Mouse (Mus musculus): ENCODE measurements around the gene Ell.

The Ell gene

DNA sequence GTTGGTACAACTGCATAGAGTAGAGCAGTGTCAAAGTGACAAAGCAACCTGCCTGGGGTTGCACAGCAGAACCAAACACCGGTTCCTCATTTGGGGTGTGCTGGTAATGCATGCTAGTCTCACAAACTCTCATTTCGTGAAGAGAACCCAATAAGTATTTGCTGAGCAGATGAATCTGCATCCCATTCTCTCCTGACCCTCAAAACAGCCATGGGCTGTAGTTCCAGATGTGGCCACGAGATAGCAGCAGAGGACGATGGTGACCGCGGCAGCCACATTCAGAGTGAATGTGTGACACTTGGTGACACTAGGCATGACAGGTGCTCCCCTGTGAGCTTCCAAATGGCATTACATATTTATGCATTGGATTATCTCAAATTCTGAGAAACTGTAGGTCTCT is 72.6 kb downstream of the Ell start:
- peak; percentile 70 for DNase-seq (ENCODE audit: inconsistent ontology term)

DNA sequence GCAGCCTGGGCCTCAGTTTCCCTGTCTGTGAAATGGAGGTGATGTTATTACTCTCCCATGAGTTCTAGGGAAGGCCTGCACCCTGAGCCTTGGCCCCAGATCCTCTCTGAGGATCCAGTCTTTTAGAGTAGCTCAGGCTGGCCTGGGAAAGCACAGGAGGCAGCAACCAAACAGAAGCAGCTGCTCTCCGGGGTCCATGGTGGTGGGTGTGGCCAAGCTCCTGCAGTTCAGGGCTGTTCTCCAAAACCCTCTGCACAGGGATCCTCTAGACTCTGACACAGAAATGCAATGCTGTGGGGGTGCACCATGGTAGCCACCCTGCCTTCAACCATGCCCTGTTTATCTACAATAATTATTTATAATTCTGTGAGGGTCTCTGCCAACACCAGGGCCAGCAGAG is 74.5 kb downstream of the Ell start:
- no peak for DNase-seq (ENCODE audit: inconsistent ontology term)

DNA sequence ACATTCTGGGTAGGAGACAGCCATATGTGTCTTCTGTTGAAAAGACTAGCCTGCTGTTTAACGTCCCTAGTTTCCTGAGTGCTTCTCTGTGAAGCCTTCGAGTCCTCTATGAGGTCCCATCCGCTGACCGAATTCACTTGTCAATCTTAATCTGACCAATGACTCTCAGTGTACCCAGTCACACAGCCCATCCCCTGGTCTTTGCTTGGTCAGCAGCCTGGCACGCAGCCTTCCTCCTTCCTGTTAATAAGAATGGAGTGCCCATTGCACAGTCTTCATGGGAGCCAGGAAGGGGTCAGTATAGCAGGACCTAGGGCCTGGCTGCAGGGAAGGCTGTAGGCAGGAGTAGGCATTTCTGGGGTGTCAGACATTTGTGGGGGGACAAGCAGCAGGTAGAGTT is 75.2 kb downstream of the Ell start:
- no peak for DNase-seq (ENCODE audit: inconsistent ontology term)

DNA sequence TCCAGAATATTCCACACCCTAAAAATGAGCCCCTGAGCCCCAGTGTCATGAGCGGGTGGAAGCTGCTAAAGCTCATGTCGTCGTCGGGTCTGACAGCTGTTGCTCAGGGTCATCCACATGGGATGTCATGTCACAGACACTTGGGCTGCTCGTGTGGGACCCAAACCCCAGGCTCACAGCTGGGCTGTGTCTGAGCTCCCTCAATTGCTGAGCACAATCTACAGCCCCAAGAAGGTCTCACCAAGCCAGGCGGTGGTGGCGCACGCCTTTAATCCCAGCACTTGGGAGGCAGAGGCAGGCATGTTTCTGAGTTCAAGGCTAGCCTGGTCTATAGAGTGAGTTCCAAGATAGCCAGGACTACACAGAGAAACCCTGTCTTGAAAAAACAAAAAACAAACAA is 76.0 kb downstream of the Ell start:
- DNase-seq (ENCODE audit: inconsistent ontology term), result no peak

- no peak for DNase-seq (ENCODE audit: inconsistent ontology term)
Measured at GRCm38 (mm10) chr8:70615894-70616293, 76.6 kb downstream of the Ell start, which contains the start of gene Lrrc25. Gene Lrrc25 (plus strand): TSS chr8:70616155.

DNA sequence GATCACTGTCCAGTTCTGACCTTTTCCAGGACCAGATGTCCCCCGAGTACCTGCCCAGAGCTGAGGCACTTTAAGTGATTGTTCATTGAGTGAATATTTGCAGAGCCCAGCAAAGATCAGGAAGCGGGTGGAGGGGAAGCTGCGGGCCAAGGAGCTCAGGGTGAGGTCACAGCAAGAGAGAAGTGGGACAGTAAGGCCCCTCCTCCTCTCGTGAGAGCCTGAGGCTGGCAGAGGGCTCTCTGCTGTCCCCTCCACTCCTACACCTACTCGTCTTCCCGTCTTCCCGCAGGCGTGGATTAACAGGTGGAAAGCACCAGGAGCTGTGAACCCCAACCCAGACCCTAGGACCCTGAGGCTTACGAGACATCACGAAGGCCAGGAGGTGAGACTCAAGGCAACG is 77.4 kb downstream of the Ell start:
- no peak for DNase-seq (ENCODE audit: inconsistent ontology term)

- DNase-seq (ENCODE audit: inconsistent ontology term), result no peak
Measured at GRCm38 (mm10) chr8:70617985-70618384, 78.7 kb downstream of the Ell start.

GRCm38 (mm10) chr8:70618888-70619334 is 79.7 kb downstream of the Ell start:
- no peak for DNase-seq (ENCODE audit: inconsistent ontology term)

DNA sequence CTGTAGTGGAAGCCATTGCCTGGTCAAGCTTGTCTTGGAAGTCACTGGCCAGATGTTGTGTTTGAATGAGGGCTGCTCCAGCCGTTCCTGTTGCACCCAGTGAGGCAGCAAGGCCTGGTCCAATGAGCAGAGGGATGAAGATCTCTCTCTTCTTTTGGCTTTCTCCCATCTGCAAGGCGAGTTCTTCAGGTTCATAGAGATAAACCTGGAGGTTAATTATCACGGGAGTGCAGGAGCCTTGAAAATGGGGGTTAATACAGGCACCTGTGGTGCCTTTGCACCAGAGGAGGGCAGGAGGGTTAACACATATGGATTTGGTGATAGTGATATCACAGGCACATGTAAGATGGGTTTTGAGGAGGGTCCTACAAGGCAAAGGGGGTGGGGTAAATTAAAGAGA is 83.0 kb downstream of the Ell start:
- no peak for DNase-seq (ENCODE audit: inconsistent ontology term)

DNA sequence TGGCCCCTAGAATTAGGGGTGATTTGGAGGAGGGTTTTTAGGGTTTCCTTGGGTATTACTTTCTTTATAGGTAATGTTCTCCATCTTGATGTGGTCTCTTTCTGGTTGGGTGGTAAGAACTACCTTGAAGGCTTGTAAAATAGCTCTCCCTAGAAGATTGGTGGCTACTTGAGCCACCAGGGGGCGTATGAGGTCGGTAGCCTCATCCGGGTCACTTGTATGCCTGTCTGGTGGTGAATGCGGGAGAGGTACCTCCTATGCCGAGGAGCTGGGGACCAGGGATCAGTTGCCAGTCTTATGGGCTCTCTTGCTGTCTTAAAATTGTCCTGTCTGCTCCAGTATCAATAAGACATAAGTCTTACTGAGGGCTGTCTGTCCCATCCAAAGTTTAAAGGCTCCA is 85.8 kb downstream of the Ell start:
- no peak for DNase-seq (ENCODE audit: inconsistent ontology term)

DNA sequence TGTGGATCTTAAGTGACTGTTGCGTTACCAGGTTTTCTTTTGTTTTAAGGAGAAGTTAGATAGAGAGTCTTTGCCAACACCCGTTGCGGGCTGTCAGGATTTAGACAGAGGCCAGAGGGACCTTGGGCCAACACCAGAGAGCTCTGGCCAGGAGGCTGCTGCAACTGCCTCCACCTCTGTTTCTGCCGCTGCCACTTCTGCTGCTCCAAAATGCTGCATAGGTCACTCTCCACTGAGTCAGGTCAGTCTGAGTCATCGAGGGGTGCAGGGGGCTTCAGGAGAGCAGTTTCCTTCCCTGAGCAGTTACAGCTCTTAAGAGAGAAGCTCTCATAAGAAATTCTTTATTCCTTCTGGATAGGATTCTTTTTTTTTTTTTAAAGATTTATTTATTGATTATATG is 87.8 kb downstream of the Ell start:
- DNase-seq (ENCODE audit: inconsistent ontology term), result no peak

DNA sequence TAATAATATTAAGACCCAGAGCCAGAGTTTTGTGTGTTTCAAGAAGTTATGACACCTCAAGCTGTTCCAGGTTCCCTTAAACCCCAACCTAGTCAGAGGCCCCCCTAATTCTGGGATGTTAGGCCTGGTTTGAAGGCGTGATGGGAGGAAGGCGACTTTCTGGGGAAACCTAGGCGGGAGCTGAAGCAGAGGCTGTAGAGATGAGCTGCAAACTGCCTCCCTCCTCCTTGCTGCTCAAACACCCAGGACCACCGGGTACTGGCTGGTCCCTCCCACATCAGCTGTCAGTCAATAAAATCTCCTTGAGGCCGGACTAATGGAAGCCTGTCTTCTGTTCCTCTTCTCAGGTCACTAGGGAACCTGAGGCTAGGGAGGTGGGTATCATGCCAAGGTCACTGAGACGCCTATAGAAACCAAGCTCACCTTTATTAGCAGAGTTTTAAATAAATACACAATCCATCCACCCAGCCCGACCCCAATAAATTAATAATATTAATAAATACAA is 89.8 kb downstream of the Ell start:
- DNase-seq (ENCODE audit: inconsistent ontology term), result no peak

GRCm38 (mm10) chr8:70629574-70630531 is 90.6 kb downstream of the Ell start:
- DNase-seq (ENCODE audit: inconsistent ontology term), result peak; percentile 89

- peak; percentile 85 for DNase-seq (ENCODE audit: inconsistent ontology term)
Measured at GRCm38 (mm10) chr8:70630532-70631381, 91.5 kb downstream of the Ell start.

DNA sequence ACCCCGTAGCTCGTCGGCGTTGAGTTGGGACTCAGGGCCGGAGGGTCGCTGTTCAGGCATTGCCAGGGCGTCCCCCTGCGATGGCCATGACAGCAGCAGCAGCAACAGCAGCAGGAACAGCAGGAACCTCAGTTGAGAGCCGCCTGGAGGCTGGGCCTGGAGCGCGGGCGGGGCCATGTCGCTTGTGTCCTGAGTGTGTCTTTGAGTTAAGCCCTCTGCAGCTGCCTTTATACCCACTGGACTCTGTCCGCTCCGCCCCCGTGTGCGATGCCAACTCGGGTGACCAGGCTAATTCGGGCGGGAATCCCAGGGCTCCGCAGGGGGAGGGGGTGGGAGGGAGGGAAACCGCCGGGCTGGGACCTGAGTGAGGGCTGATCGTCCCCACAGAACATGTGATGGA is 92.2 kb downstream of the Ell start:
- peak; percentile 83 for DNase-seq (ENCODE audit: inconsistent ontology term)

DNA sequence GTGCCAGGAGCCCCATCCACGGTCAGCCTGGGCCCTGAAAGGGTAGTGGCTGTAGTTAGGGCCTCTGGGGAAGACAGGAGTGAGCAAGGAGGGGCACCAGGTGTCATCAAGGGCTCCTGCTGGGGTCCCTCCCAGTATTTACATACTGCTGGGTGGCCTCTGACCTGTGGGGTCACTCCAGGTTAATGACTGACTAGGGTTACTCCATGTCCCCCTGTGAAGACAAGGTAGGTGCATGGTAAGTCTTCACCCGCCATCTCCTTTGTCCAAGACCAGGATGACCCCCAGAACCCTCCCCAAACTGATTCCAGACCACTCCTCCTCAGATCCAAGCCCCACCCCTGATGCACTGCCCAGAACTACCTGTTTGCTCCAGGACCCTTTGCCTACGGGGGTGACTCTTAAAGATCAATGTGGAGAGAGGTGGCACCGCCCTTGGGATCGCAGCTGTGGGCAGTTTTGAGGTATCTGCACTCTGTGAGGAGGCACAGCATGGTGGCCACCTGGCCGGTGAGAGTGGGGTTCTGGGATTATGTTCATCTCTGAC is 93.2 kb downstream of the Ell start, which contains the start of gene Gdf15:
Gdf15 (minus strand) TSS at position 111 of the 547 bp plus-strand sequence.
- DNase-seq (ENCODE audit: inconsistent ontology term), result no peak

DNA sequence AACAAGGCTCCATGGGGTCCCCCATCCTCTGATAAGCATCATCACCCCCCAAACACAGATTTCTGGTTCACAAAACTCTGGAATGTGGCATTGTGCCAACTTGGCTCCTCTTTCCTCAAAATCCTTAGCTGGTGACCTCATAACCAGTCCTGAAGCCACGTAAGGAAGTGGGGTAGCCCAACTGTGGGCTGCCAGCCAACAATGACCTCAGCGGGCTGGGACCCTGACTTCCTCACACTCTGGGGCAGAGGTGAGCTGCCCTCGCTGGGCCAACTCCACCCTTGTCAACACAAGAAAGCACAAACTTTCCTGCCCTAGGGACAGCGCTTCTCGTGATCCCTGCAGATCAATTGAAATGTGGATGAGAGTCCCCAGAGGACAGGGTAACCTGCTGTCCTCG is 94.8 kb downstream of the Ell start:
- DNase-seq (ENCODE audit: inconsistent ontology term), result peak; percentile 92

- DNase-seq (ENCODE audit: inconsistent ontology term), result no peak
Measured at GRCm38 (mm10) chr8:70635527-70635926, 96.3 kb downstream of the Ell start.

- no peak for DNase-seq (ENCODE audit: inconsistent ontology term)
Measured at GRCm38 (mm10) chr8:70636838-70637237, 97.6 kb downstream of the Ell start.

- DNase-seq (ENCODE audit: inconsistent ontology term), result no peak
Measured at GRCm38 (mm10) chr8:70638752-70639151, 99.5 kb downstream of the Ell start.

All from Muller cell, postnatal 12 days (primary cell).